Mouse (Mus musculus) bone marrow, adult 2 months (tissue): Measurements from ENCODE around the gene Tnfrsf13b. TPM values are rescaled to one million over a fixed set of nuclear protein-coding genes. Genes with fewer than 3 reads are reported as not detected.

Experiments
- H3K27ac ChIP-seq: fragments of 200-500 bp; 2 replicates; pipeline ENCODE4 v1.5.1; 2012; ENCODE audit warnings: low read depth, mild to moderate bottlenecking, control low read depth, inconsistent platforms, low read length; ENCODE audit not compliant: control insufficient read depth, poor library complexity, insufficient read depth
- H3K4me1 ChIP-seq: fragments of 200-500 bp; 2 replicates; pipeline ENCODE4 v1.6.1; 2011; ENCODE audit warnings: low read length; ENCODE audit not compliant: control insufficient read depth, insufficient read depth
- H3K4me3 ChIP-seq: fragments of 200-500 bp; replicated peaks from 2 replicates; pipeline ENCODE3; 2011; ENCODE audit warnings: mild to moderate bottlenecking, low read depth, low read length, control low read depth; ENCODE audit not compliant: control insufficient read depth
- CTCF ChIP-seq: fragments of 200-500 bp; IDR thresholded peaks from 2 replicates; pipeline ENCODE4 v1.5.1; 2011; ENCODE audit warnings: low read length, control low read depth; ENCODE audit not compliant: control insufficient read depth, insufficient read depth
- POLR2A ChIP-seq: fragments of 200-500 bp; IDR thresholded peaks from 2 replicates; pipeline ENCODE4 v1.6.1; 2011; ENCODE audit warnings: low read depth, mild to moderate bottlenecking, control low read depth, low read length, borderline replicate concordance; ENCODE audit not compliant: control insufficient read depth
- WGBS: fragments of 180-500 bp; shearing (Covaris S2); methylation state at CpG from one replicate; pipeline ENCODE4 v1.1.7; 2018; 5-methylcytosine and 5-hydroxymethylcytosine counted together
- polyA plus RNA-seq: library from polyadenylated mRNA; stranded (reverse); fragments of >200 nt; gene quantifications from 2 replicates; pipeline ENCODE4 v1.2.4, GENCODE M21; 2011; ENCODE audit warnings: low replicate concordance; ENCODE audit not compliant: missing spikeins, insufficient read depth, insufficient read length

The Tnfrsf13b gene
- polyA plus RNA-seq, 1 experiment, result 21.8 TPM

DNA sequence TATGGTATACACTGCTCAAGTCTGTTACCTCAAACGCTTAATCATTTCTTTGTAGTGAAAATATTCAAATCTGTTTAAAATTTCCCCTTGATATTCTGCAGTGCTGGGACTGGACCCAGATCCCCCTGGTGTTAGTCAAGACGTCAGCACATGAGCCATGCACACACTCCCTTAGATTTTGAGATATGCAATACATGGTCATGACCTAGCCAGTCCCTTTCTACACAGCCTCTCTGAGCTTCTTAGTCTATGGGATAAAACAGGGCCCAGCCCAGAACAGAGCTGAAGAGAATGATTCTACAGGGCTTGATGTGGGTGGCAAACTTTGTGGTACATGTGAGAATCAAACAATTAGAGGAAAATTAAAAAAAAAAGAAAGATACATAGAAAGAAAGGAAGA, 15.1 kb downstream of the Tnfrsf13b start:
- H3K4me1 ChIP-seq, result no peaks in the 10 kb centered on the region; the same call in 1 of the 2 replicates
- H3K27ac ChIP-seq, result no peak overlapping the region
- WGBS, result 58% methylated on average over 2 of the region's 2 CpGs

GRCm38 (mm10) chr11:61142262-61142661, 15.7 kb downstream of the Tnfrsf13b start:
- WGBS, result 0% methylated on average over 3 of the region's 3 CpGs
- Histone ChIP-seq H3K4me1 (no peaks in the 10 kb centered on the region; the same call in 1 of the 2 replicates), H3K4me3 (peak overlapping the region; percentile 79), H3K27ac (peak overlapping the region; percentile 2; the same call in 1 of the 2 replicates)
- no peak for TF ChIP-seq CTCF
- no peak for TF ChIP-seq POLR2A

More for the DNA sequence above, 15.1 kb downstream of the Tnfrsf13b start:
- TF ChIP-seq CTCF (no peak), POLR2A (no peak)
- H3K4me3 ChIP-seq, result no peak overlapping the region

GRCm38 (mm10) chr11:61142941-61143530, 16.5 kb downstream of the Tnfrsf13b start:
- WGBS, result 5% methylated on average over 6 of the region's 6 CpGs

GRCm38 (mm10) chr11:61143564-61144469, 17.3 kb downstream of the Tnfrsf13b start:
- peak overlapping the region; percentile 2; the same call in 1 of the 2 replicates for H3K27ac ChIP-seq
- peak overlapping the region; percentile 79 for H3K4me3 ChIP-seq
- H3K4me1 ChIP-seq, result no peaks in the 10 kb centered on the region; the same call in 1 of the 2 replicates
- TF ChIP-seq POLR2A (no peak), CTCF (0 out of 2 replicates have a peak, but pooled peaks have one; percentile 24)
- 24% methylated on average over 7 of the region's 7 CpGs for WGBS

More at GRCm38 (mm10) chr11:61142941-61143530, 16.5 kb downstream of the Tnfrsf13b start:
- peak overlapping the region; percentile 79 for H3K4me3 ChIP-seq
- TF ChIP-seq CTCF, result no peak
- no peak for TF ChIP-seq POLR2A
- no peaks in the 10 kb centered on the region; the same call in 1 of the 2 replicates for H3K4me1 ChIP-seq
- peak overlapping the region; percentile 2 for H3K27ac ChIP-seq

DNA sequence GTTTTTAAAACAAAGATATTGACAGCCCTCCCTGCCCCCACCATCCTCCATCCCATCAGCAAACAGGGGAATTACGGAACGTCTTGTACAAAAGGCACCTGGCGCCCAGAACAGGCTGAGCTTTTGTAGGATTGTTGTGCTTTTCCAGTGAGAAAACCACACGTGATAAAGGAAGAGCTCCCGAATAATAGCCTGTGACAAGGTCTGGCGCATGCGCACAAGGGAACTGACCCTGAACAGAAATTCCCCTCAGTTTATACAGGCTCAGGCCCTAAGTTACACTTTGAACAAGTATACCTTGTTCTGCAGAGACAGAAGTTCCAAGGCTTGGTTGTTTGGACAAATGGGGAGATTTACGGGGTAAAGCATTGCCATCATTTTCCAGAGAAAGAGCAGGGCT, 19.0 kb downstream of the Tnfrsf13b start:
- H3K4me1 ChIP-seq, result no peaks in the 10 kb centered on the region; the same call in 1 of the 2 replicates
- H3K27ac ChIP-seq, result no peak overlapping the region
- 85% methylated on average over 8 of the region's 8 CpGs for WGBS
- TF ChIP-seq CTCF (no peak), POLR2A (no peak)
- H3K4me3 ChIP-seq, result no peak overlapping the region

GRCm38 (mm10) chr11:61146645-61147299, 20.2 kb downstream of the Tnfrsf13b start:
- 60% methylated on average over 20 of the region's 20 CpGs for WGBS
- peak; percentile 51; the same call in 1 of the 2 replicates for TF ChIP-seq CTCF
- TF ChIP-seq POLR2A, result no peak
- Histone ChIP-seq H3K27ac (no peak overlapping the region), H3K4me3 (no peak overlapping the region), H3K4me1 (no peaks in the 10 kb centered on the region; the same call in 1 of the 2 replicates)

DNA sequence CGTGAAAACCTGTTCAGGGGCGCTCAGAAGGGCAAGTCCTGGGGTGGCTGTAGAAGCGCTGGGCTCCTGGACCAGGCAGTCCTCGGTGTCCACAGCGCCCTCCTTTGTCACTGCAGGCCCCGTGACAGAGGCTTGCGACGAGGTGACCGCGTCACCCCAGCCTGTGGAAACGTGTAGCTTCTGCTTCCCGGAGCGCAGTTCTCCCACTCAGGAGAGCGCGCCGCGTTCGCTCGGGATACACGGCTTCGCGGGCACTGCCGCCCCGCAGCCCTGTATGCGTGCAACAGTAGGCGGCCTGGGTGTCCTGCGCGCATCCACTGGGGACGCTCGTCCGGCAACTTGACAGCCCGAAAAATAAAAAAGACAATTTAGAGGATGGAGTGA, 20.7 kb downstream of the Tnfrsf13b start:
- Histone ChIP-seq H3K27ac (no peak overlapping the region), H3K4me3 (no peak overlapping the region), H3K4me1 (no peaks in the 10 kb centered on the region; the same call in 1 of the 2 replicates)
- WGBS, result 72% methylated on average over 32 of the region's 32 CpGs
- TF ChIP-seq POLR2A (no peak), CTCF (no peak)
